Mouse (Mus musculus) adrenal gland, postnatal 0 days (tissue): ENCODE measurements around the gene Mt3. TPM values are rescaled to one million over a fixed set of nuclear protein-coding genes. Genes with fewer than 3 reads are reported as not detected.

ENCODE experiments used
- polyA plus RNA-seq: library from polyadenylated mRNA; unstranded; fragments of >200 nt; fragmentation: Nextera tagmentation; extraction: Ambion mirVana; gene quantifications from 2 replicates; pipeline ENCODE4 v1.2.1, GENCODE M21; 2015

Gene Mt3
- polyA plus RNA-seq = 7.7 and 21.5 TPM in 2 replicates

DNA sequence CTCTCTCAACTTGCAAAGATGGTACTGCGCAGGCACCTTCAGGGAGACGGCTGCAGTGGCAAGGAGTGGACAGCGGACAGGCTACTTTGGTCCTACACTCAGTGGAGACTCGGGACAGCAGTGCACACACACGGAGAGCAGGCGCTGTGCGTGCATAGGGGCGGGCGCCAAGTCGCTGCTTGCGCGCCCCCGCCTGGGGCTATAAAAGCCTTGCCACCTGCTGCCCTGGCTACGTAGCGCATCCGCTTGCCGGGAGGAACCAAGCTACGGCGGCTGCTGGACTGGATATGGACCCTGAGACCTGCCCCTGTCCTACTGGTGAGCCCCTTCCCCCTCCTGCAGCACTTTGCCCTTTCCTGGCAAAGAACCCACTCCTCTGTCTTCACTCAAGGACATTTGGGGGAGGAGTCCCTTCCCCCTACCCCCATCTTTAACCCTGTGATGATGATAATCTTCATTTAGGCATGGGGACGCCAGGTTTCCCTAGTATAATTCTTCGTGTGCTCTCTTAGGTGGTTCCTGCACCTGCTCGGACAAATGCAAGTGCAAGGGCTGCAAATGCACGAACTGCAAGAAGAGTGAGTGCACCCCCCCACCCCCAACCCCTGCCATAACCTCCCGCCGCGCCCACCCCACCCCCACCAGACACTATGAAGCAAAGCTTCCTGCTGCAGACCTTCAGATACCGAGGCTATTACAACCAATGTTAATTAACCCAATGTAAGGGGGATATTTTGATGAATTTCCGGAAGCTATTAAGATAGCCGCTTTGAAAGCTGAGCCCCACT, at the start of gene Mt3:
Gene Mt3 (plus strand): TSS at position 95 of the 788 bp plus-strand sequence.

DNA sequence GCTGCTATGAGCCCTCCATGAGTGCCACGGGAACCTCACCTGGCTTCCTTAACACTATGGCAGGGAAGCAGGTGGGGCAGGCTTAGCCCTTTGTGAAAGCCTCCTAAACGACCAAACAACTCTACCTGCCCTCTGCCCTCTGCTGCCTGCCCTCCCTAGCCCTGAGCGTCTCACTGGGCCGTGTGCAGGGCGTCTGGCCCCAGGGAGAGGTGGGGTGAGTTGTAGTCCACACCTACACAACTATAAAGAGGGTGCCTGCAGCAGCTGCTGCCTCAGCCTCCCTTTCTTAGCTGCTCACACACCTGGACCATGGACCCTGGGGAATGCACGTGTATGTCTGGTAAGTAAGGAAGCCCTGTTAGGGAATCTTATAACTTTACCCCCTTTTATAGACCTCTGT, 15.5 kb upstream of the Mt3 start, which contains the start of gene Mt4:
Gene Mt4 (plus strand): TSS at position 265 of the 400 bp plus-strand sequence.

DNA sequence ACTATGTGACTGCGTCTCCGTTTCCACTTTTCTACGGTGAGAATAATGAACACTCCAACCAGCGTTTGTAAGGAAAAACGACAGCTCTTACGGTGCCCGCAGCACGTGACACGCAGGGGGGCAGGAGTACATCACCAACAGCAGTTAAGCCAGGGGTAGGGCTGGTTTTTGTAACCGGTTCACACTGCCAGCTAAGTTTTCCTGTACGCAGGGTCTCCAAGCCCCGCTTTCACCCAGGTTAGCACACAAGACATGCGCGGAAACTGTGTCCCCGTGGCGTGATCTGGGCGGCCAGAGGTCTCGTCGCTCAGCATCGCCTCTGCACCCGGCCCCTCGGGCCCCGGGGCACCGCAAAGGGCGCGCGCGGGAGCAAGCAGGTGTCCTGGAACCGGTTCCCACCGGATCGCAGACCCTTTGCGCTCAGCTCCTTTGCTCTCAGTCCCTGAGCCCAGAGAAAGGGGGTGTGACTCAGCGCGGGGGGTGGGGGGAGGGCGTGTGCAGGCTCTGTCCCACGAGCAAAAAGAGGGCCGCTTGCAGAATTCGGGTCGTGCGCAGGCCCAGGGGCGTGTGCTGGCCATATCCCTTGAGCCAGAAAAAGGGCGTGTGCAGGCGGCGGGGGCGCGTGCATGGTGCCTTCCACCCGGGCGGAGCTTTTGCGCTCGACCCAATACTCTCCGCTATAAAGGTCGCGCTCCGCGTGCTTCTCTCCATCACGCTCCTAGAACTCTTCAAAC, 19.8 kb downstream of the Mt3 start, which contains the start of gene Mt2:
Gene Mt2 (plus strand): TSS at position 590 of the 734 bp plus-strand sequence.

DNA sequence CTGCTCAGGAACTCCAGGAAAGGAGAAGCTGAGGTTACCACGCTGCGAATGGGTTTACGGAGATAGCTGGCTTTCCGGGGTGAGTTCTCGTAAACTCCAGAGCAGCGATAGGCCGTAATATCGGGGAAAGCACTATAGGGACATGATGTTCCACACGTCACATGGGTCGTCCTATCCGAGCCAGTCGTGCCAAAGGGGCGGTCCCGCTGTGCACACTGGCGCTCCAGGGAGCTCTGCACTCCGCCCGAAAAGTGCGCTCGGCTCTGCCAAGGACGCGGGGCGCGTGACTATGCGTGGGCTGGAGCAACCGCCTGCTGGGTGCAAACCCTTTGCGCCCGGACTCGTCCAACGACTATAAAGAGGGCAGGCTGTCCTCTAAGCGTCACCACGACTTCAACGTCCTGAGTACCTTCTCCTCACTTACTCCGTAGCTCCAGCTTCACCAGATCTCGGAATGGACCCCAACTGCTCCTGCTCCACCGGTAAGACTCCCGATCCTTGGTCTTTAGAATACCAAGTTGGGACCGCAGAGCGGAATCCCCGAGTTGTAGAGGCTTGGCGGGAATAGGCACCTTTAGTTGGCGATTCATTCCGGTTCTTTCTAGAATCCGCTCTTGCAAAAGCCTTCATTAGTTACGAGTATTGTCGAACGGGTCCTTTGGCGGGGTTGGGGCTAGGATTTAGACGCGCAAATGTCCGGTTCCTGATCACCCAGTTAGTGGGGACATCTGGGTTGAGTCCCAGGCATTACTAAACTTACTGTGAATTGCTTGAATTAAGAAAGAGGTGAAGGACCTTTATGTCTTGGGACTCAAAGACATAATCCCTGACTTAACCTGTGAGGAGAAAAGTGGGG, 26.7 kb downstream of the Mt3 start, which contains the start of gene Mt1:
Gene Mt1 (plus strand): TSS at position 226 of the 856 bp plus-strand sequence.

Other genes with a start within 250 kb of the Mt3 start
- 68.5 and 103 TPM in 2 replicates for gene Amfr, start 139.8 kb upstream of the Mt3 start, polyA plus RNA-seq
- 82.9 and 85.1 TPM in 2 replicates for gene Nudt21, start 115.6 kb upstream of the Mt3 start, polyA plus RNA-seq
- 4.0 and 6.9 TPM in 2 replicates for gene Ogfod1, start 115.4 kb upstream of the Mt3 start, polyA plus RNA-seq
- 14.1 and 15.6 TPM in 2 replicates for gene Bbs2, start 53.7 kb upstream of the Mt3 start, polyA plus RNA-seq
- not detected in 2 replicates for gene Mt4, start 15.4 kb upstream of the Mt3 start, polyA plus RNA-seq
- 63.2 and 94.1 TPM in 2 replicates for gene Mt2, start 20.1 kb downstream of the Mt3 start, polyA plus RNA-seq
- 283 and 409 TPM in 2 replicates for gene Mt1, start 26.5 kb downstream of the Mt3 start, polyA plus RNA-seq
- gene Nup93, start 62.0 kb downstream of the Mt3 start, polyA plus RNA-seq = 14.6 and 21.1 TPM in 2 replicates
- 0.16 and 0.17 TPM in 2 replicates for gene Slc12a3, start 176.6 kb downstream of the Mt3 start, polyA plus RNA-seq
- 71.6 and 94.6 TPM in 2 replicates for gene Herpud1, start 233.8 kb downstream of the Mt3 start, polyA plus RNA-seq